Mouse (Mus musculus) thymus, adult 2 months (tissue): Measurements from ENCODE around the gene Adam1a.

Experiments used
- CTCF ChIP-seq: fragments of 200-500 bp; IDR thresholded peaks from 2 replicates; pipeline ENCODE4 v1.5.1; 2012; ENCODE audit warnings: mild to moderate bottlenecking, control low read depth, low read length, moderate library complexity, borderline replicate concordance; ENCODE audit not compliant: control insufficient read depth, poor library complexity, insufficient read depth; ENCODE audit errors: extremely low read depth
- POLR2A ChIP-seq: fragments of 200-500 bp; IDR thresholded peaks from 2 replicates; pipeline ENCODE4 v1.6.1; 2012; ENCODE audit warnings: mild to moderate bottlenecking, low read length, control low read depth, moderate library complexity; ENCODE audit not compliant: control insufficient read depth, poor library complexity, insufficient read depth; ENCODE audit errors: extremely low read depth

GRCm38 (mm10) chr5:121469566-121469965 lies 75.7 kb downstream of the Adam1a start:
- TF ChIP-seq CTCF = no peak
- no peak for TF ChIP-seq POLR2A
